Mouse (Mus musculus): ENCODE results near the gene Gm13102.
"Not testable (repeated sequence)": the region's sequence is repeated elsewhere in the genome, so short reads cannot be mapped to it uniquely, and the experiment has no call there.

Gene Gm13102

DNA sequence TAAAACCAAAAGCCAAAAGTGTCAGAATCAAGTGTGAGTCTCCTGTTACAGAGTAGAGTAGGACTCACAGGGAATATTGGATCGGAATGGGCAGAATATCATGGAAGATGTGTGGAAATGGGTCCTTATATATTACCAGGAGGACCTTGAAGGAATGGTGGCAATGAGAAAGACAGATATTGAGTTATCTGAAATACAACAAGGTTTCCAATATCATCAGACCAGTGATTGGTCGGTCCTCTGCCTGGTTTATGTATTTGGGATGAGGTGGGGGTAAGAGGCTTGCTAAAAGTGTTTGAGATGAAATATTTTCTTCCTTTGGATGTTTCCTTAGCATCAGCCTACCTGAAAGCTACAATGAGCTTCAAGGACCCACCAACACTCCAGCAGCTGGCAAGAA lies at the start of gene Gm13102:
Gene Gm13102, plus strand, starts transcription at position 301 of the 400 bp plus-strand sequence.
- not testable (repeated sequence) for DNase-seq (ENCODE audit: low spot score)

DNA sequence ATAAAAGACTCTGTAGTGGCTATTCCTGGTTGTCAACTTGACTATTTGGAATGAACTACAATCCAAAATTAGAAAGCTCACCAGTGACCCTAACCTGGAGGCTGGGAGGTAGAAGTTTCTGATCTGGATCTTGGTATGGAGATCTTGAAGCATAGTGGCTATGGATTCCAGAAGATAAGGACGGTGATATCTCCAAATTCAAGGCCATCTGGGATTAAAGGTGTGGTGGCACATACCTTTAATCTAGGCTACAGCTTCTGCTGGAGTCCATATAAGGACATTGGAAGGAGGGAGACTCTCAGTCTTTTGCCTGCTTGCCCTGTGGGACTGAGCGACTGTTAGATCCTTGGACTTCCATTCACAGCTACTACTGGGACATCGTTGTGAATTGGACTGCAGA lies 47.4 kb upstream of the Gm13102 start, which contains the start of gene Pramel4:
Gene Pramel4, plus strand, starts transcription at position 301 of the 400 bp plus-strand sequence.
- not testable (repeated sequence) for DNase-seq (ENCODE audit: low spot score)
